Mouse (Mus musculus) lung, embryonic 14.5 days (tissue): ENCODE data around the gene Cntln. TPM values are rescaled to one million over a fixed set of nuclear protein-coding genes. Genes with fewer than 3 reads are reported as not detected.

ENCODE experiments used
- ATAC-seq: fragments of 200-750 bp; cut with Nextera tagmentation; 2 replicates; pipeline ENCODE4 v1.8.0; 2017; ENCODE audit warnings: mild to moderate bottlenecking, moderate TSS enrichment, moderate library complexity; ENCODE audit not compliant: insufficient read depth
- DNase-seq: peaks from one replicate; pipeline ENCODE4 v3.0.0-alpha.2; 2015
- H3K27ac ChIP-seq: fragments of 300-500 bp; sonication (generic); 2 replicates; pipeline ENCODE4 v1.5.1; 2014; ENCODE audit warnings: low read depth, mild to moderate bottlenecking, moderate library complexity
- H3K27me3 ChIP-seq: fragments of 300-500 bp; sonication (generic); 2 replicates; pipeline ENCODE4 v1.6.1; 2014; ENCODE audit warnings: low read length, control low read depth; ENCODE audit not compliant: insufficient read depth
- H3K36me3 ChIP-seq: fragments of 300-500 bp; sonication (generic); 2 replicates; pipeline ENCODE4 v1.6.1; 2014; ENCODE audit warnings: control low read depth; ENCODE audit not compliant: insufficient read depth
- H3K4me1 ChIP-seq: fragments of 300-500 bp; sonication (generic); 2 replicates; pipeline ENCODE4 v1.6.1; 2014; ENCODE audit warnings: antibody characterized with exemption, control low read depth; ENCODE audit not compliant: insufficient read depth
- H3K4me2 ChIP-seq: fragments of 300-500 bp; sonication (generic); 2 replicates; pipeline ENCODE4 v1.6.1; 2014; ENCODE audit warnings: mild to moderate bottlenecking
- H3K4me3 ChIP-seq: fragments of 300-500 bp; sonication (generic); 2 replicates; pipeline ENCODE4 v1.5.1; 2014; ENCODE audit warnings: low read depth, low read length
- H3K9ac ChIP-seq: fragments of 300-500 bp; sonication (generic); 2 replicates; pipeline ENCODE4 v1.6.1; 2014
- H3K9me3 ChIP-seq: fragments of 300-500 bp; sonication (generic); 2 replicates; pipeline ENCODE4 v1.6.1; 2016; ENCODE audit warnings: low read depth, low read length, control low read depth
- CTCF ChIP-seq: IDR thresholded peaks from 2 replicates; pipeline ENCODE4 v1.5.1; 2016; ENCODE audit warnings: antibody characterized with exemption, low read depth
- WGBS: fragments of 180-500 bp; shearing (Covaris S2); extraction: QIAGEN DNeasy Blood & Tissue Kit; methylation state at CpG from one replicate; pipeline ENCODE4 v1.1.7; 2014; 5-methylcytosine and 5-hydroxymethylcytosine counted together
- polyA plus RNA-seq: library from polyadenylated mRNA; unstranded; fragments of >200 nt; fragmentation: Nextera tagmentation; extraction: Ambion mirVana; gene quantifications from 2 replicates; pipeline ENCODE4 v1.2.1, GENCODE M21; 2014

Gene Cntln
- polyA plus RNA-seq, 1 experiment from 2014 or later: 15.6 TPM

DNA sequence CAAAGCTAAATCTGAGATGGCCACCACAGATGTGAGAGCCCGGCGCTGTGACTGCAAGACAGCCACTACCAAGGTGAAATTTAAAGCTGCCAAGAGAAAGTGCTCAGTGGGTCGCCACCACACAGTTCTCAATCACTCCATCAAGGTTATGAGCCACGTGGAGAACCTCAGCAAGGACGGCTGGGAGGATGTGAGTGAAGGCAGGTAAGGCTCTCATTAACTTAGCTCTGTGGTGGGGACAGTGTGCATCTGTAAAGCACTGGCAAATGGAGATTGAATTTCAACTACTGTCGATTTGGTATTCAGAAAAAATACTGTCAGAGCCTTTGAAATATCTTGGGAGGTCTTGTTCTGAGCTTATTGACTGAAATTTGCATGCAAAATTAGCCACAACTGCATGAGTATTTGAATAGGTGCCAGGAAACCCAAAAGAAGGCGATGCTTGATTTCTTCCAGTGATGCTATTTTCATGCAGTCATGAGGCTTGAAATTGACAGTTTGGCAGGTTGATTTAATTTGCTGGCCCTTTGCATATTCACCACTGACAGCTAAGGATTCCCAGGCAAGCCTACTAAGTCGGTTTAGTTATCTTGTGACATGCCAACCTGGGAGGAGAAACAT lies 165.9 kb downstream of the Cntln start:
- Histone ChIP-seq H3K4me3 (no peak overlapping the region), H3K27ac (no peak overlapping the region), H3K27me3 (no peaks in the 10 kb centered on the region), H3K9me3 (no peaks in the 10 kb centered on the region), H3K4me2 (no peak overlapping the region), H3K36me3 (no peaks in the 10 kb centered on the region), H3K4me1 (no peaks in the 10 kb centered on the region), H3K9ac (no peak overlapping the region)
- DNase-seq: no peak
- ATAC-seq: no peak
- no peak for TF ChIP-seq CTCF
- 69% methylated on average over 8 of the region's 8 CpGs for WGBS

DNA sequence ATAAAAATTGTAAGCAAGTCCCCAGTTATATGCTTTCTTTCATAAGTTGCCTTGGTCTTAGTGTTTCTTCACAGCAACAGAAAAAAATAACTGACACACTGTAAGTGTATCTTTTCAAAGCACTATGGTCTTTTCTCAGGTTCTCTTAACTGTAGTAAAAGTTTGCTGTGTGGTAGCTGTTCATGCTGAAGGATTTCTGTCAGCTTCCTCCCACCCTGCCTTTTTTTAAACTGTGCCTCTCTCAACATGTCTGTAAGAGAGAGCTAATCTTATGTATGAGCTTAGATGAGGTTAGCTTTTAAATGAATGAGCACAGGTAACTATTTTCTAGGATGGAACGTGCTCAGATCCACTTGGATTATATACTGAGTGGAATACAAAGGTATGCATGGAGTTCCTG lies 170.5 kb downstream of the Cntln start:
- no peak for DNase-seq
- H3K27me3 ChIP-seq: no peaks in the 10 kb centered on the region
- ATAC-seq: no peak
- H3K4me3 ChIP-seq: no peak overlapping the region
- no peaks in the 10 kb centered on the region for H3K9me3 ChIP-seq
- 72% methylated on average over 1 of the region's 1 CpGs for WGBS
- no peaks in the 10 kb centered on the region for H3K36me3 ChIP-seq
- no peak overlapping the region for H3K9ac ChIP-seq
- no peaks in the 10 kb centered on the region for H3K4me1 ChIP-seq
- no peak overlapping the region for H3K27ac ChIP-seq
- no peak overlapping the region for H3K4me2 ChIP-seq
- no peak for TF ChIP-seq CTCF

DNA sequence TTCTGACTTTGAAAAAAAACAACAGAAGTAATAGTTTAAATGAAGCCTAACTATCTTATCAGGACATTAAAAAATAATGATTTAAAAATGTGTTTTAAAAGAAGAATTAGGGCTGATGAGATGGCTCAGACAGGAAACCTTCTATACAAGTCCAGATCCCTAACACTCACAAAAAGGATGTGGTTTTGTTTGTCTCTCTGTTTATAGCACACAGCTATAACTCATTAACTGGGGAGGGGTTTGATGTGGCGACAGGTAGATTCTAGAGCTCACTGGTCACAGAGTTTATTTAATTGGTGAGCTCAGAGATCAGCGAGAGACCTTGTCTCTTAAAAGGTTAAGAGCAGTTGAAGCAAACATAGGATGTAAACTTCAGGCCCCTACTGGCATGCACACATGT lies 175.5 kb downstream of the Cntln start:
- Histone ChIP-seq H3K36me3 (no peaks in the 10 kb centered on the region), H3K4me3 (no peak overlapping the region), H3K27me3 (no peaks in the 10 kb centered on the region), H3K4me2 (no peak overlapping the region), H3K4me1 (no peaks in the 10 kb centered on the region), H3K9me3 (no peaks in the 10 kb centered on the region), H3K27ac (no peak overlapping the region), H3K9ac (no peak overlapping the region)
- DNase-seq (no peak), ATAC-seq (no peak)
- TF ChIP-seq CTCF: no peak
- WGBS: 78% methylated on average over 2 of the region's 2 CpGs

DNA sequence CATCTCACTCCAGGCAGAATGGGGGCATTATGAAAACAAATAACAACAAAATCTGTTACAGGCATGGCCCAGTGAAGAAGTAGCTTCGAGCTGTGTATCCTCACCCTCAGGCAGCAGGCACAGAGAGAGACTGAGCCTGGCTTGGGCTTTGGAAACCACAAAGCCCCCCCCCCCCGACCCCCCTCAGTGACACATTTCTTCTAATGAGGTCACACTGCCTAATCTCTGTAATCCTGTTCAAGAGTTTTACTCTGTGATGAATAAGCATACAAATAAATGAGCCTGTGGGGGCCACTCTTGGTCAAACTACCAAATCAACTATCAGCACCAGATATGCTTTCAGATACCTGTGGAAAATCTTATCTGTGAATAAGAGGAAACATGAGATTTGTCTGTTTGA lies 177.6 kb downstream of the Cntln start:
- H3K36me3 ChIP-seq: no peaks in the 10 kb centered on the region
- no peak overlapping the region for H3K4me2 ChIP-seq
- DNase-seq (no peak), ATAC-seq (no peak)
- 60% methylated on average over 2 of the region's 2 CpGs for WGBS
- H3K27me3 ChIP-seq: no peaks in the 10 kb centered on the region
- no peak overlapping the region for H3K9ac ChIP-seq
- H3K4me1 ChIP-seq: no peaks in the 10 kb centered on the region
- H3K27ac ChIP-seq: no peak overlapping the region
- no peak for TF ChIP-seq CTCF
- H3K9me3 ChIP-seq: no peaks in the 10 kb centered on the region
- no peak overlapping the region for H3K4me3 ChIP-seq

DNA sequence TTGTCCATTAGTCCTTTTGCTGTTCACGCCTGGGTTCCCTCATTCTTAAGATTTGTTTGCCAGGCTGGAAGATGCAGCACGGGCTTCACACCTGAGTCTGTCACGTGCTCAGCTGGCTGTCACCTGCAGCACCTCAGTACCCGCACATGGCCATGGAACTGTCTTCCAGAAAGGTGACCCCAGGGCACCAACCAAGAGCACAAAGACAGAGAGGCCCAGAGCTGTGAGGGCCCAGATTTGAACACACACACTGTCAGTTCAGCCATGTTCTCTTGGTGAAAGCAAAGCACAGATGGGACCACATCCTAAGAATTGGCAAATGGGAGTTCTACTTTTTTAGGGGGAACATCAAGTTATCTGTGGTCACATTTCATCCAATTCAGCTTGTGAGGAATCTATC lies 211.9 kb downstream of the Cntln start:
- Histone ChIP-seq H3K27me3 (no peaks in the 10 kb centered on the region), H3K4me2 (no peak overlapping the region), H3K9me3 (no peaks in the 10 kb centered on the region), H3K4me1 (no peaks in the 10 kb centered on the region), H3K27ac (no peak overlapping the region), H3K9ac (no peak overlapping the region), H3K4me3 (no peak overlapping the region), H3K36me3 (0 out of 2 replicates have a peak, but pooled peaks cover 5% of the 10 kb centered on the region)
- no peak for TF ChIP-seq CTCF
- WGBS: 80% methylated on average over 4 of the region's 4 CpGs
- ATAC-seq (no peak), DNase-seq (no peak)

DNA sequence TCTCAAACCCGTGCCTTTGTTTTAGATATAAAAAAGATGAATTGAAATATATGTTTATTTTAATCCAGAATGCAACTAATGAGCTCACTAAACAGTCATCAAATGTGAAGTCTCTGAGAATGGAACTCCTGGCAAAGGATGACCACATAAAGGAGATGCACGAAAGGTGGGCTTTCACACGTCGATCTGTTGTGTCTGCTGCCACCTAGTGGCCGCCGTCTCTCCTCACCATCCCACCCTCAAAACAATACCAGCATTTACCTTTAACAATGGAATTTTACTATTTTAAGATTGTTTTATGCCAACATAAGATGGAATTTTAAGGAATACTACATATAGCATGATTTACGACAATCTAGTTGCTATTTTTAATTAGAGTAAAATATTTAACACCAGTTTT lies 212.6 kb downstream of the Cntln start:
- H3K9ac ChIP-seq: no peak overlapping the region
- DNase-seq (peak; percentile 88), ATAC-seq (no peak)
- WGBS: 12% methylated on average over 7 of the region's 7 CpGs
- no peak overlapping the region for H3K27ac ChIP-seq
- peak; percentile 93 for TF ChIP-seq CTCF
- no peaks in the 10 kb centered on the region for H3K4me1 ChIP-seq
- 0 out of 2 replicates have a peak, but pooled peaks cover 5% of the 10 kb centered on the region for H3K36me3 ChIP-seq
- no peak overlapping the region for H3K4me2 ChIP-seq
- no peak overlapping the region for H3K4me3 ChIP-seq
- no peaks in the 10 kb centered on the region for H3K9me3 ChIP-seq
- H3K27me3 ChIP-seq: no peaks in the 10 kb centered on the region

DNA sequence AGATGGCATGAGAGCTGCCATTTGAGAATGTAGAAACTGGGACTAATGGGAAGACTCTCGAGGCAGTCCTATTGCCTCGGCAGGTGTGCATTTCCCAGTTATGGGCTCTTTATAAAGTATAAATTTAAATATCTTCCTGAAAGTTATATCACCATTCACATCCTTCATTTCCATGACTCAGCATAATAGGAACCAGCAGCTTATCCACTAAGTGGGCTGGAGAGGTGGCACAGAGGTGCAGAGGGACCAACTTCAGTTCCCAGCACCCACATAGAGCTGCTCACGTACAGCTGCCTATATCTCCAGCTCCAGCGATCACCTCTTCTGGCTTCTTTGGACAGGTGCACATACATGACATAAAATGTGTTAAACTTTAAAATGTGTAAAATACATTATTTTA lies 218.1 kb downstream of the Cntln start:
- H3K9ac ChIP-seq: no peak overlapping the region
- 0 out of 2 replicates have a peak, but pooled peaks cover 5% of the 10 kb centered on the region for H3K36me3 ChIP-seq
- H3K4me3 ChIP-seq: no peak overlapping the region
- no peak for TF ChIP-seq CTCF
- no peak overlapping the region for H3K4me2 ChIP-seq
- 90% methylated on average over 4 of the region's 4 CpGs for WGBS
- no peaks in the 10 kb centered on the region for H3K4me1 ChIP-seq
- ATAC-seq (no peak), DNase-seq (no peak)
- H3K27me3 ChIP-seq: no peaks in the 10 kb centered on the region
- H3K9me3 ChIP-seq: no peaks in the 10 kb centered on the region
- H3K27ac ChIP-seq: no peak overlapping the region
